Mouse (Mus musculus) bone marrow, adult 2 months (tissue): ENCODE results near the gene Limk2. TPM values are rescaled to one million over a fixed set of nuclear protein-coding genes. Genes with fewer than 3 reads are reported as not detected.

ENCODE experiments used
- H3K27ac ChIP-seq: fragments of 200-500 bp; 2 replicates; pipeline ENCODE4 v1.5.1; 2012; ENCODE audit warnings: low read depth, mild to moderate bottlenecking, control low read depth, inconsistent platforms, low read length; ENCODE audit not compliant: control insufficient read depth, poor library complexity, insufficient read depth
- H3K4me1 ChIP-seq: fragments of 200-500 bp; 2 replicates; pipeline ENCODE4 v1.6.1; 2011; ENCODE audit warnings: low read length; ENCODE audit not compliant: control insufficient read depth, insufficient read depth
- H3K4me3 ChIP-seq: fragments of 200-500 bp; replicated peaks from 2 replicates; pipeline ENCODE3; 2011; ENCODE audit warnings: mild to moderate bottlenecking, low read depth, low read length, control low read depth; ENCODE audit not compliant: control insufficient read depth
- CTCF ChIP-seq: fragments of 200-500 bp; IDR thresholded peaks from 2 replicates; pipeline ENCODE4 v1.5.1; 2011; ENCODE audit warnings: low read length, control low read depth; ENCODE audit not compliant: control insufficient read depth, insufficient read depth
- POLR2A ChIP-seq: fragments of 200-500 bp; IDR thresholded peaks from 2 replicates; pipeline ENCODE4 v1.6.1; 2011; ENCODE audit warnings: low read depth, mild to moderate bottlenecking, control low read depth, low read length, borderline replicate concordance; ENCODE audit not compliant: control insufficient read depth
- WGBS: fragments of 180-500 bp; shearing (Covaris S2); methylation state at CpG from one replicate; pipeline ENCODE4 v1.1.7; 2018; 5-methylcytosine and 5-hydroxymethylcytosine counted together
- polyA plus RNA-seq: library from polyadenylated mRNA; stranded (reverse); fragments of >200 nt; gene quantifications from 2 replicates; pipeline ENCODE4 v1.2.4, GENCODE M21; 2011; ENCODE audit warnings: low replicate concordance; ENCODE audit not compliant: missing spikeins, insufficient read depth, insufficient read length

The Limk2 gene
- polyA plus RNA-seq, 1 experiment, result 60.1 TPM

- 89% methylated on average over 3 of the region's 3 CpGs for WGBS
- Histone ChIP-seq H3K4me1 (no peaks in the 10 kb centered on the region), H3K4me3 (no peak overlapping the region), H3K27ac (no peak overlapping the region)
- TF ChIP-seq POLR2A, result no peak
- TF ChIP-seq CTCF, result no peak
These were observed 46.1 kb downstream of the Limk2 start for GRCm38 (mm10) chr11:3362854-3363253.

DNA sequence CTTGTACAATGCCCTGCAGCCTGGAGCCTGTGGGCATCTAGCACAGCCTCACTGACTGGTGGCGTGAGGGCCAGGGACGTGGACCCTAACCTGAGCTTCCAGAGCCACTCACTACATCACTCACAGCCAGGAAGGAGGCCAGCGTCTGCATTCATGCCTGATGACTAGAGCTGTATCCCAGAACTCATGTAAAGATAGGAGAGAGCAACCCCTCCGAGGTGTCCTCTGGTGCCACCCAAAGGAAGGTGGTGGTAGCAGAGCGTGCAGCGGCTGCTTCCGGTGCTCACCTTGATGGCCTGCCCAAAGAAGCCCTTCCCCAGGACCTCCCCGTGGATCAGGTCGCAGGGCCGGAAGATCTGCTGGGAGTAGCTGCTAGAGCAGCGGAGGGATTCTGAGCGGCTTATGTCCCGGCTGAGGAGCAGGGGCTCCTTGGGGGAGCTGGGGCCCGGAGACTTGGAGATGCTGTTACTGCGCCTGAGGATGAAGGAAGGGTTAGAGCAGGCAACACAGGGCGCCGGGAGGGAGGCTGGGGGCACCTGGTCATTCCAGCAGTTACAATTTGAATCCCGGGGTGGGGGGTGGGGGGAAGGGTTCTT, 55.9 kb downstream of the Limk2 start:
- Histone ChIP-seq H3K4me3 (no peak overlapping the region), H3K4me1 (no peaks in the 10 kb centered on the region; the same call in 1 of the 2 replicates), H3K27ac (no peak overlapping the region)
- 76% methylated on average over 18 of the region's 18 CpGs for WGBS
- TF ChIP-seq POLR2A (no peak), CTCF (peak; percentile 25; the same call in 1 of the 2 replicates)

DNA sequence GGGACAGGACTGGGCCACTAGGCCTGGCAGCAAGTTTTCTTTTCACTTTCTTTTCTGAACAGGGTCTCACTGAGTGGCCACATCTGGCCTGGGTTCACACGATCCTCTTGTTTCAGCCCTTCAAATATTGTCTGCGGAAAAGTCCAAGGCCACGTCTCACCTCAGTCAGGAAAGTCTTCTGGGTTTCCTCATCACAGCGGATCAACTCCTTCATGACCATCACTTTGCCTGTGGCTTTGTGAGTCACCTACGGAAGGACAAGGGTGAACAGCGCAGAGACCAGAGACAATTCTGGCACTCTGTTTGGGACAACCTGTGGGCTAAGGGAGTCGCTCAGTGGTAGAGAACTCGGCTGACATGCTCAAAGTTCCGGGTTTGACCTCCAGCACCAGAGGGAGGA, 56.9 kb downstream of the Limk2 start:
- no peak overlapping the region for H3K4me3 ChIP-seq
- WGBS, result 78% methylated on average over 9 of the region's 9 CpGs
- TF ChIP-seq POLR2A (no peak), CTCF (no peak)

DNA sequence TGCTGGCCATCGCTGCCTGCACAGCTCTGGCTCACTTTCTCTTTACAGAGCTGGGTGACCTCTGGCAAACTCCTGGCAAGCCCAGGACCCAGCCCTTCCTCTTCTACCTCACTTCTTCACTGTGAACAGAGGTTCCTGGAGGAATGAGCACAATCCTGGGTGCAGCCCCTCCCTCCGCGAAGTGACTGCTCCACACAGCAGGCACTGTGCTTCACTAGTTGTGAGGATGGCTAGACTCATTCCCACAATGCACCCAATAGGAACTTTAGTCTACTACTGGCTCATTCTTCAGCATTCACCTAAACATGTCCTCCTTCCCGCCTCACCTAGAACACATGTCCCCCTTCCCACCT, 59.7 kb downstream of the Limk2 start:
- TF ChIP-seq POLR2A (no peak), CTCF (no peak)
- peak overlapping the region; percentile 22 for H3K27ac ChIP-seq
- 78% methylated on average over 4 of the region's 4 CpGs for WGBS
- no peak overlapping the region for H3K4me3 ChIP-seq
- no peaks in the 10 kb centered on the region; the same call in 1 of the 2 replicates for H3K4me1 ChIP-seq

More for the DNA sequence above, 56.9 kb downstream of the Limk2 start:
- no peaks in the 10 kb centered on the region; the same call in 1 of the 2 replicates for H3K4me1 ChIP-seq
- H3K27ac ChIP-seq, result no peak overlapping the region

DNA sequence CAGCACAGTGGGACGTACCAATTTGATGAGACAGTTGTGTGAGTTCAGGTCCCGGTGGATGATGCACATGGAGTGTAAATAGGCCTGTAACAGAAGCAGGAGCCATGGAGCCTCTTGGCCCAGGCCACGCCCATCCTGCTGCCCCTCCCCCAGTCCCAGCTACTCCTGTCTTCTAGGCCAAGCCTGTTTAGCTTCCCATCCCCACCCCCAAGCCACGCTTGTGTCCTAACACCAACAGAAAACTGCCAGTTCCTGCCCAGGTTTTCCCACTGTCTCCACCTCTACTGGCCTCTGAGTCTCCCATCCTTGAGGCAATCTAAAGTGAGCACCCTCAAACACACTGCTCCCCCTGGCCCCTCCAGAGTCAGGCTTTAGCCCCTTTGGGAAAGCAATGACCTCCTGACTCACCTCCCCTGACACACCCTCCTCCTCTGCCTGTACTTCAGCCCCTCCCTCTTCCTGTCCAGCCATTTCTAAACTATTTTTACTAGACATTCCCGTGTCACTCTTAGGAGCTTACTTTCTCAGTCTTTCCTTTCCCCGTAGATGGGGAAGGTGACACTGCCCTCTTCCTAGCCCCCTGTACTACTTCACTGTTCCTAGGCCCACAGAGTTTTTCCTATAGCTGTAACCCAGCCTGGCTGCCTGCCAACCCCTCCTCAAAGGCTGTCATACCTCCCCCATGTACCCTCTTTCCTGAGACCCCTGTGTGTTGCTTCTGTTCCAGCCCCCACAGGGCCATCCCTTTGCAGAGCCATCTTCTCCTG, 60.2 kb downstream of the Limk2 start:
- Histone ChIP-seq H3K4me1 (no peaks in the 10 kb centered on the region; the same call in 1 of the 2 replicates), H3K4me3 (no peak overlapping the region), H3K27ac (peak overlapping the region; percentile 22)
- no peak for TF ChIP-seq POLR2A
- no peak for TF ChIP-seq CTCF
- 31% methylated on average over 6 of the region's 6 CpGs for whole genome bisulfite sequencing

GRCm38 (mm10) chr11:3347835-3348195, 61.2 kb downstream of the Limk2 start:
- no peak for TF ChIP-seq CTCF
- TF ChIP-seq POLR2A, result no peak
- Histone ChIP-seq H3K27ac (peak overlapping the region; percentile 28; the same call in 1 of the 2 replicates), H3K4me1 (no peaks in the 10 kb centered on the region; the same call in 1 of the 2 replicates), H3K4me3 (no peak overlapping the region)

DNA sequence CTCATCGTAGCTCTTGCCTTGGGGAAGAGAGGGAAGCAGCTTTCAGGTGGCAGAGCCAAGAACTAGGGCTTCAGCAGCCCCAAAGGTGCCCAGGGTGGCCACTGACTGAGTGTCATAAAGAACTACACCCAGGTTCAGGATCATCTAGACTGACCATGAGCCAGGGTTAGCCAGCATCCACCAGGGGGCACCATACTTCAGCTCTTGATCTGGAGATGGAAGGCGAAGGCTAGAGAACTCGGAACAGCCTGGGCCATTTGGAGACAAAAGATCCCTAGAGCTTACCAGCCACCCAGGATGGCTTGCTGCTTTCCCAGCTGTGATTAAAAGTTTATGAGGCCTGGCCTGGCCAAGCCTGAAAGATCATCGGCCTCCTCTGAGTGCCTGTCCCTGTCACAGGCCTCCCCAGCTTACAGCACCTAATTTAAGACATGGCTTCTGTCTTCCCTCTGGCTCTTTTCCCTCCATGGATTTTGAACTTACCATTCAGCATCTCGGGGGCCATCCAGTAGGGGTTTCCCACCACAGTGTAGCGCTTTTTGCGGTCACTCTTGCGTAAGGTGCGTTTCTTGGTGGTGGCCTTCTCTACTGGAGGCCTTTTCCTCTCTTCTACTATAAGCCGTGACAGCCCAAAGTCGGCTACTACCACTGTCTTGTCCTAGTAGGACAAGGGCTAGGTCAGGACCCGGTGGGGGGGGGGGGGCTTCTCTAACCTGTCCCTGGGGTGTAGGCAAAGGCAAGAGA, 61.7 kb downstream of the Limk2 start:
- TF ChIP-seq CTCF (peak; percentile 96), POLR2A (no peak)
- Histone ChIP-seq H3K27ac (peak overlapping the region; percentile 28; the same call in 1 of the 2 replicates), H3K4me1 (no peaks in the 10 kb centered on the region; the same call in 1 of the 2 replicates), H3K4me3 (no peak overlapping the region)
- 36% methylated on average over 12 of the region's 12 CpGs for WGBS

DNA sequence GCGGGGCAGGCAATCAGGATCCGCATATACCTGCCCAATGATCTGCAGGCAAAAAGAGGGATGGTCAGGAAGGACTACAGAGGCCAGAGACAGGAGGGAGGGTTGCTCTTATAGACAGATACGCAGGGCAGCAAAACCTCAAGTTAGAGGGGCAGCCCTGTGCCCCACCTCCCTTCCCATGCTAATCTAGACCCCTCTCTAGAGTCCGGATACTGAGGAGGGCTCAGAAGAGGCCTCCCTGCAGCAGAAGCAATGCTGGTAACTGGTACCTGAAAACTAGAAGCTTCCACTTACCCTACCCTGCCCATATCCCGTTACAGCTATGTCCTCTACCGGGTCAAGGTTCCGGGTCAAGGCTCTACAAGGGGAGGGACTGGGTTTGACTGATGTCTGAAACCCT, 62.6 kb downstream of the Limk2 start:
- TF ChIP-seq POLR2A, result no peak
- TF ChIP-seq CTCF, result no peak
- Histone ChIP-seq H3K27ac (no peak overlapping the region), H3K4me1 (no peaks in the 10 kb centered on the region; the same call in 1 of the 2 replicates), H3K4me3 (no peak overlapping the region)
- 87% methylated on average over 7 of the region's 7 CpGs for WGBS
